Mouse (Mus musculus) hindbrain, embryonic 11.5 days (tissue): Measurements from ENCODE around the gene Ankrd44. TPM values are rescaled to one million over a fixed set of nuclear protein-coding genes. Genes with fewer than 3 reads are reported as not detected.
A peak's percentile ranks its signal among the peaks of the same experiment; 100 is the strongest.

Experiments
- ATAC-seq: fragments of 200-750 bp; cut with Nextera tagmentation; 2 replicates; pipeline ENCODE4 v1.8.0; 2017; ENCODE audit warnings: mild to moderate bottlenecking, moderate TSS enrichment, moderate library complexity; ENCODE audit not compliant: low FRiP score
- DNase-seq: peaks from one replicate; pipeline ENCODE4 v3.0.0-alpha.2; 2015; ENCODE audit warnings: low spot score
- H3K27ac ChIP-seq: fragments of 300-500 bp; sonication (generic); 2 replicates; pipeline ENCODE4 v1.5.1; 2014; ENCODE audit warnings: mild to moderate bottlenecking, low read depth, low read length
- H3K27me3 ChIP-seq: fragments of 300-500 bp; sonication (generic); 2 replicates; pipeline ENCODE4 v1.6.1; 2014; ENCODE audit warnings: mild to moderate bottlenecking, low read length, moderate library complexity, mixed read lengths; ENCODE audit not compliant: control insufficient read depth, insufficient read depth
- H3K36me3 ChIP-seq: fragments of 300-500 bp; sonication (generic); 2 replicates; pipeline ENCODE4 v1.6.1; 2014; ENCODE audit warnings: mild to moderate bottlenecking, low read length, moderate library complexity, mixed read lengths; ENCODE audit not compliant: control insufficient read depth, insufficient read depth
- H3K4me1 ChIP-seq: fragments of 300-500 bp; sonication (generic); replicated peaks from 2 replicates; pipeline ENCODE4 v1.6.1; 2014; ENCODE audit warnings: low read length, mixed read lengths; ENCODE audit not compliant: control insufficient read depth, insufficient read depth
- H3K4me2 ChIP-seq: fragments of 300-500 bp; sonication (generic); replicated peaks from 2 replicates; pipeline ENCODE4 v1.6.1; 2014; ENCODE audit warnings: mild to moderate bottlenecking, low read depth, low read length
- H3K4me3 ChIP-seq: fragments of 300-500 bp; sonication (generic); 2 replicates; pipeline ENCODE4 v1.5.1; 2014; ENCODE audit warnings: low read depth, low read length
- H3K9ac ChIP-seq: fragments of 300-500 bp; sonication (generic); 2 replicates; pipeline ENCODE4 v1.6.1; 2014; ENCODE audit warnings: low read depth, low read length
- H3K9me3 ChIP-seq: fragments of 300-500 bp; sonication (generic); 2 replicates; pipeline ENCODE4 v1.6.1; 2016; ENCODE audit warnings: low read length; ENCODE audit not compliant: control insufficient read depth
- WGBS: fragments of 180-500 bp; shearing (Covaris S2); extraction: QIAGEN DNeasy Blood & Tissue Kit; methylation state at CpG from one replicate; pipeline ENCODE4 v1.1.7; 2014; 5-methylcytosine and 5-hydroxymethylcytosine counted together
- polyA plus RNA-seq: library from polyadenylated mRNA; unstranded; fragments of >200 nt; fragmentation: Nextera tagmentation; extraction: Ambion mirVana; gene quantifications from 2 replicates; pipeline ENCODE4 v1.2.1, GENCODE M21; 2014

Gene Ankrd44
- polyA plus RNA-seq, 1 experiment from 2014 or later = 19.4 TPM

DNA sequence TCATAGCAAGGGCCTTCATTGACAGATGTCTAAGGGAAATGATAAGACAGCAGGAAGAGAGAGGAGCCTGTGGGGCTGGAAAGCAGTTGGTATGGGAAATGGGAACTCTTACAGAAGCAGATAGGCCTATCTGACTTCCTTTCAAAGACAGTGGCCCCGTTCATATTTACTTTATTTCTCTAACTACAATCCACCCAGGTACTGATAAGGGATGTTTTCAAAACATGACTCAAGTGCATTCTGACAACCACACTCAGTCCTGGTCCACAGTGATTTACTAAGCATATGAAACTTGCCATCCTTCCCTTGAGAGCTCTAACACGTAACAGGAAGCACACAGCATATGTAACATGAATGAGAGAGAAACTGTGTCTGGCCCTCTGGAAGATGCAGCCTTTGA lies 86.1 kb downstream of the Ankrd44 start:
- no peaks in the 10 kb centered on the region for H3K9me3 ChIP-seq
- WGBS = 85% methylated on average over 2 of the region's 2 CpGs
- no peak for ATAC-seq

GRCm38 (mm10) chr1:54838486-54838805 lies 87.7 kb downstream of the Ankrd44 start:
- no peak overlapping the region for H3K9ac ChIP-seq
- H3K4me2 ChIP-seq = no peak overlapping the region
- no peak overlapping the region for H3K4me3 ChIP-seq
- 93% methylated on average over 6 of the region's 6 CpGs for WGBS
- H3K27me3 ChIP-seq = no peaks in the 10 kb centered on the region
- no peak overlapping the region for H3K27ac ChIP-seq
- no peaks in the 10 kb centered on the region for H3K9me3 ChIP-seq
- H3K36me3 ChIP-seq = no peaks in the 10 kb centered on the region
- no peaks in the 10 kb centered on the region for H3K4me1 ChIP-seq
- no peak for ATAC-seq
- no peak for DNase-seq

More for the DNA sequence above, 86.1 kb downstream of the Ankrd44 start:
- Histone ChIP-seq H3K27ac (no peak overlapping the region), H3K36me3 (no peaks in the 10 kb centered on the region), H3K27me3 (no peaks in the 10 kb centered on the region), H3K9ac (no peak overlapping the region), H3K4me1 (no peaks in the 10 kb centered on the region), H3K4me3 (no peak overlapping the region), H3K4me2 (no peak overlapping the region)
- no peak for DNase-seq

- ATAC-seq = no peak
- H3K36me3 ChIP-seq = no peaks in the 10 kb centered on the region
- H3K27ac ChIP-seq = no peak overlapping the region
- no peaks in the 10 kb centered on the region for H3K27me3 ChIP-seq
- H3K4me2 ChIP-seq = no peak overlapping the region
- no peak for DNase-seq
- H3K4me1 ChIP-seq = no peaks in the 10 kb centered on the region
- 93% methylated on average over 17 of the region's 17 CpGs for WGBS
- no peak overlapping the region for H3K9ac ChIP-seq
- H3K9me3 ChIP-seq = no peaks in the 10 kb centered on the region
- H3K4me3 ChIP-seq = no peak overlapping the region
Observed at GRCm38 (mm10) chr1:54837721-54838485, 88.3 kb downstream of the Ankrd44 start.

DNA sequence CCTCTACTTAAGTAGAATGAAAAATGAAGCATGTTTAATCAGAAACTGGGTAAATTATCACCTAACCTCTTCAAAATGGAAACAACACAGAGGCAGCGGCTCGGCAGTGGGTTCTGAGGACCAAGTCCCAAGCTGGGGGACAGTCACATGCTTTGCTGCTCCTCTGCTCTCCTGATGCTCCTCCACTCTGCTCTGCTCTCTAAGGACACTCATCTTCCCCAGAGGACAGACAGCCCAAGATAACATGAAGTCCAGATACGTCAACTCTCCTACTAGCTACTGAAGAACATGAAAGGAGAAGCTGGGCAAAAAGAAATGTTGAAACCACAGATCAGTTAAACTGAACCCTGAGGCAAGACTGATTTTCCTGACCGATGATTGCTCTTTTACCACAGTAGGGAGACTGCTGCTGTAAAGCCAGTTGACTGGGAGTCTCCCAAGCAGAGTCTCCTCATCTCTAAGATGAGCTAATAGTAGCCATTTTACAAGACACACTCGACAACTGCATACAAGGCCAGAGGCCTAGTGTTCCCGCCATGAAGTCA lies 90.5 kb downstream of the Ankrd44 start:
- Histone ChIP-seq H3K4me2 (no peak overlapping the region), H3K27me3 (no peaks in the 10 kb centered on the region), H3K27ac (no peak overlapping the region), H3K4me1 (no peaks in the 10 kb centered on the region), H3K9me3 (no peaks in the 10 kb centered on the region), H3K4me3 (no peak overlapping the region), H3K9ac (no peak overlapping the region), H3K36me3 (no peaks in the 10 kb centered on the region)
- no peak for ATAC-seq
- WGBS = 88% methylated on average over 6 of the region's 6 CpGs
- DNase-seq = no peak

GRCm38 (mm10) chr1:54833221-54833620 lies 93.0 kb downstream of the Ankrd44 start:
- Histone ChIP-seq H3K4me3 (no peak overlapping the region), H3K36me3 (no peaks in the 10 kb centered on the region), H3K27me3 (no peaks in the 10 kb centered on the region), H3K9ac (no peak overlapping the region), H3K9me3 (no peaks in the 10 kb centered on the region), H3K27ac (no peak overlapping the region), H3K4me2 (no peak overlapping the region), H3K4me1 (no peaks in the 10 kb centered on the region)
- 88% methylated on average over 6 of the region's 6 CpGs for WGBS
- DNase-seq = no peak
- no peak for ATAC-seq

- ATAC-seq = no peak
- H3K9ac ChIP-seq = no peak overlapping the region
- WGBS = 0% methylated on average over 1 of the region's 1 CpGs
- peak; percentile 75 for DNase-seq
- H3K36me3 ChIP-seq = no peaks in the 10 kb centered on the region
- H3K9me3 ChIP-seq = no peaks in the 10 kb centered on the region
- no peak overlapping the region for H3K4me3 ChIP-seq
- no peak overlapping the region for H3K27ac ChIP-seq
- H3K27me3 ChIP-seq = no peaks in the 10 kb centered on the region
- H3K4me2 ChIP-seq = no peak overlapping the region
- no peaks in the 10 kb centered on the region for H3K4me1 ChIP-seq
Observed at GRCm38 (mm10) chr1:54832765-54833164, 93.4 kb downstream of the Ankrd44 start.

- ATAC-seq (no peak), DNase-seq (no peak)
- no peaks in the 10 kb centered on the region for H3K4me1 ChIP-seq
- no peak overlapping the region for H3K27ac ChIP-seq
- no peaks in the 10 kb centered on the region for H3K9me3 ChIP-seq
- H3K27me3 ChIP-seq = no peaks in the 10 kb centered on the region
- H3K9ac ChIP-seq = no peak overlapping the region
- no peak overlapping the region for H3K4me3 ChIP-seq
- H3K36me3 ChIP-seq = no peaks in the 10 kb centered on the region
- whole genome bisulfite sequencing = 66% methylated on average over 6 of the region's 6 CpGs
- H3K4me2 ChIP-seq = no peak overlapping the region
Observed at GRCm38 (mm10) chr1:54830223-54830622, 96.0 kb downstream of the Ankrd44 start.

- ATAC-seq = no peak
- no peaks in the 10 kb centered on the region for H3K9me3 ChIP-seq
- no peaks in the 10 kb centered on the region for H3K36me3 ChIP-seq
- H3K27ac ChIP-seq = no peak overlapping the region
- 89% methylated on average over 5 of the region's 5 CpGs for WGBS
- no peak overlapping the region for H3K9ac ChIP-seq
- no peak overlapping the region for H3K4me2 ChIP-seq
- no peaks in the 10 kb centered on the region for H3K4me1 ChIP-seq
- DNase-seq = no peak
- H3K27me3 ChIP-seq = no peaks in the 10 kb centered on the region
- no peak overlapping the region for H3K4me3 ChIP-seq
Observed at GRCm38 (mm10) chr1:54829681-54830213, 96.4 kb downstream of the Ankrd44 start.

GRCm38 (mm10) chr1:54827827-54828226 lies 98.4 kb downstream of the Ankrd44 start:
- no peak overlapping the region for H3K9ac ChIP-seq

More at GRCm38 (mm10) chr1:54827827-54828226, 98.4 kb downstream of the Ankrd44 start:
- ATAC-seq (no peak), DNase-seq (no peak)
- no peak overlapping the region for H3K4me2 ChIP-seq
- H3K4me1 ChIP-seq = no peaks in the 10 kb centered on the region
- WGBS = 71% methylated on average over 8 of the region's 8 CpGs
- H3K27ac ChIP-seq = no peak overlapping the region
- no peaks in the 10 kb centered on the region for H3K9me3 ChIP-seq
- H3K27me3 ChIP-seq = no peaks in the 10 kb centered on the region
- no peaks in the 10 kb centered on the region for H3K36me3 ChIP-seq
- H3K4me3 ChIP-seq = no peak overlapping the region
